Mouse (Mus musculus) ovary, adult 10 weeks (tissue): ENCODE data around the gene Itpr2. TPM values are rescaled to one million over a fixed set of nuclear protein-coding genes. Genes with fewer than 3 reads are reported as not detected.

Experiments used
- polyA plus RNA-seq: library from polyadenylated mRNA; stranded (reverse); fragments of 350-450 nt; fragmentation: Illumina TruSeq; extraction: RNeasy Lipid Tissue Mini Kit (QIAGEN cat#74804); gene quantifications from one replicate; pipeline ENCODE4 v1.2.3, GENCODE M21; 2014

Gene Itpr2
- polyA plus RNA-seq = 11.6 TPM

DNA sequence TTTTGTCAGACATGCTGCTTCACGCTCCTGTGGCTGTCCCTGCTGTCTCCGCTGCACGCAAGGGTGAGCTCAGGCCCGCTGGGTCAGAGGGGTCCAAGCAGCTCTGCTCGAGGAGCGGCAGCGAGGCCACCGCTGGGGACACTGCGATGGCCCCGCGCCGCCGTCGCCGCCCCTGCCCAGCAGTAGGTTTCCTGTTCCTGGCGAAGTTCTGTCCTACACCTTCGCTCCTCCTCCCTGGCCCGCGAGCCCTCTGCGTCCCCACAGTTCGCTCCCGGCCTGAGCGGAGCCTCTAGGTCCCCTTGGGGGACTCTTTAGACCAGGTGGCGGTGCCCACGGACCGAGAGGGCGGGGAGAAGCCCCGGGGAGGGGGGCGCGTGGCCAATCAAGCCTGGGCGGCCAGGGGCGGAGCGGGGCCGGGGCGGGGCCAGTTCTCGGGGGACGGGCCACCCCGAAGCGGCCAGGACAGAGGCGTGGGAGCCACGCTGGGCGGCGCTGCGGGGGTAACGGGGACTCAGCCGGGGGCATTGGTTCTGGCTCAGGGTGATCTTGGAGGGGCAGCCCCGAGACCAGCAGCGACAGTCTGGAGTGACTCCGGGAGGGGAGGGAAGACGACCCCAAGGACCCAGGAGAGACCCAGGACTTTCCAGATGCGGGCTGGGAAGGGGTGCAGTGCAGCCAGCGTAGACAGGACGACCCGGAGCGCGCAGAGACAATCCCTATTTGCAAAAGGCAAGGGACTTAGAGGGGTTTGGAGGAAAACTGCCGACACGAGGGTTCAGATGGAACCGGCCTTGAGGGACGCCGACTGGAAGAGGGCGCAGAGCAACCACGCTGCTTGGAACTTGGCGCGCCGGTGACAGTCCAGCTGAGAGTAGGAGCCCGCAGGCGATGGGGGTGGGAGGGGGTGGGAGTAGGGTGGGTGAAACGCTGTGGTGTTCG lies at the start of gene Itpr2:
TSS of gene Itpr2 (minus strand) at position 358 of the 939 bp plus-strand sequence.

Other genes with a start within 250 kb of the Itpr2 start
- 154 TPM for gene Fgfr1op2, start 75.0 kb upstream of the Itpr2 start, polyA plus RNA-seq
- 120 TPM for gene Ints13, start 75.6 kb upstream of the Itpr2 start, polyA plus RNA-seq
- gene Med21, start 140.3 kb upstream of the Itpr2 start, polyA plus RNA-seq = 241 TPM
- 59.3 TPM for gene Tm7sf3, start 140.6 kb upstream of the Itpr2 start, polyA plus RNA-seq
- 25.6 TPM for gene Stk38l, start 222.8 kb upstream of the Itpr2 start, polyA plus RNA-seq